Mouse (Mus musculus): ENCODE results near the gene Gpr84. TPM values are rescaled to one million over a fixed set of nuclear protein-coding genes. Genes with fewer than 3 reads are reported as not detected.

Gene Gpr84
- polyA plus RNA-seq, 1 experiment from 2014 or later, result 0.29 TPM

- ATAC-seq (ENCODE audit: low read depth) (no peak), DNase-seq (no peak)
- H3K36me3 ChIP-seq, result no peaks in the 10 kb centered on the region
- 58% methylated on average over 3 of the region's 3 CpGs for WGBS (ENCODE audit: insufficient replicate concordance)
- H3K9me3 ChIP-seq (replicated peaks), result no peaks in the 10 kb centered on the region
- no peak overlapping the region for H3K4me3 ChIP-seq (replicated peaks)
- H3K4me2 ChIP-seq, result no peak overlapping the region
- H3K27me3 ChIP-seq, result peaks cover 22% of the 10 kb centered on the region
- no peak overlapping the region for H3K9ac ChIP-seq
- H3K27ac ChIP-seq, result no peak overlapping the region
- peaks cover 62% of the 10 kb centered on the region for H3K4me1 ChIP-seq (replicated peaks)
Measured at GRCm38 (mm10) chr15:103335040-103335439, 24.6 kb upstream of the Gpr84 start.

GRCm38 (mm10) chr15:103334194-103334593 lies 23.8 kb upstream of the Gpr84 start:
- ATAC-seq (ENCODE audit: low read depth) (peak; percentile 27; the same call in 1 of the 2 replicates), DNase-seq (no peak)
- Histone ChIP-seq H3K4me2 (peak overlapping the region; percentile 31), H3K27me3 (peaks cover 15% of the 10 kb centered on the region), H3K4me3 (replicated peaks) (peak overlapping the region; percentile 23; the same call in 1 of the 2 replicates), H3K36me3 (no peaks in the 10 kb centered on the region), H3K4me1 (replicated peaks) (peaks cover 54% of the 10 kb centered on the region), H3K27ac (peak overlapping the region; percentile 53), H3K9me3 (replicated peaks) (no peaks in the 10 kb centered on the region), H3K9ac (no peak overlapping the region)
- 11% methylated on average over 2 of the region's 2 CpGs for WGBS (ENCODE audit: insufficient replicate concordance)

- peak; percentile 33; the same call in 1 of the 2 replicates for ATAC-seq (ENCODE audit: low read depth)
- H3K4me1 ChIP-seq (replicated peaks), result peaks cover 49% of the 10 kb centered on the region
- H3K36me3 ChIP-seq, result no peaks in the 10 kb centered on the region
- WGBS (ENCODE audit: insufficient replicate concordance), result 58% methylated on average over 5 of the region's 5 CpGs
- H3K4me3 ChIP-seq (replicated peaks), result peak overlapping the region; percentile 23
- DNase-seq, result no peak
- peak overlapping the region; percentile 31 for H3K4me2 ChIP-seq
- H3K9me3 ChIP-seq (replicated peaks), result no peaks in the 10 kb centered on the region
- peak overlapping the region; percentile 53 for H3K27ac ChIP-seq
- H3K9ac ChIP-seq, result peak overlapping the region; percentile 29; the same call in 1 of the 2 replicates
- peaks cover 10% of the 10 kb centered on the region for H3K27me3 ChIP-seq
Measured at GRCm38 (mm10) chr15:103333738-103334137, 23.3 kb upstream of the Gpr84 start.

GRCm38 (mm10) chr15:103333081-103333615 lies 22.7 kb upstream of the Gpr84 start:
- 36% methylated on average over 5 of the region's 5 CpGs for WGBS (ENCODE audit: insufficient replicate concordance)
- peak overlapping the region; percentile 31 for H3K4me2 ChIP-seq
- H3K27me3 ChIP-seq, result peaks cover 4% of the 10 kb centered on the region; the same call in 1 of the 2 replicates
- peak overlapping the region; percentile 23 for H3K4me3 ChIP-seq (replicated peaks)
- no peaks in the 10 kb centered on the region for H3K9me3 ChIP-seq (replicated peaks)
- H3K9ac ChIP-seq, result peak overlapping the region; percentile 29; the same call in 1 of the 2 replicates
- peak; percentile 18; the same call in 1 of the 2 replicates for ATAC-seq (ENCODE audit: low read depth)
- peaks cover 43% of the 10 kb centered on the region for H3K4me1 ChIP-seq (replicated peaks)
- no peaks in the 10 kb centered on the region for H3K36me3 ChIP-seq
- H3K27ac ChIP-seq, result peak overlapping the region; percentile 68
- no peak for DNase-seq

GRCm38 (mm10) chr15:103323455-103324247 lies 13.2 kb upstream of the Gpr84 start:
- peaks cover 45% of the 10 kb centered on the region for H3K4me1 ChIP-seq (replicated peaks)
- under 1% methylated on average over 40 of the region's 40 CpGs for WGBS (ENCODE audit: insufficient replicate concordance)
- peak overlapping the region; percentile 63 for H3K4me3 ChIP-seq (replicated peaks)
- H3K4me2 ChIP-seq, result peak overlapping the region; percentile 90
- H3K9ac ChIP-seq, result peak overlapping the region; percentile 67
- DNase-seq (peak; percentile 83), ATAC-seq (ENCODE audit: low read depth) (peak; percentile 95)
- H3K27ac ChIP-seq, result peak overlapping the region; percentile 75
- 0 out of 2 replicates have a peak, but pooled peaks cover 3% of the 10 kb centered on the region for H3K27me3 ChIP-seq
- no peaks in the 10 kb centered on the region for H3K9me3 ChIP-seq (replicated peaks)
- peaks cover 10% of the 10 kb centered on the region; the same call in 1 of the 2 replicates for H3K36me3 ChIP-seq

GRCm38 (mm10) chr15:103323070-103323454 lies 12.7 kb upstream of the Gpr84 start:
- DNase-seq, result peak; percentile 36
- 5% methylated on average over 17 of the region's 26 CpGs for WGBS (ENCODE audit: insufficient replicate concordance)
- peak overlapping the region; percentile 63 for H3K4me3 ChIP-seq (replicated peaks)
- H3K36me3 ChIP-seq, result peaks cover 15% of the 10 kb centered on the region; the same call in 1 of the 2 replicates
- H3K4me1 ChIP-seq (replicated peaks), result peaks cover 45% of the 10 kb centered on the region
- H3K27ac ChIP-seq, result peak overlapping the region; percentile 75; the same call in 1 of the 2 replicates
- no peaks in the 10 kb centered on the region for H3K9me3 ChIP-seq (replicated peaks)
- H3K9ac ChIP-seq, result peak overlapping the region; percentile 67
- 0 out of 2 replicates have a peak, but pooled peaks cover 3% of the 10 kb centered on the region for H3K27me3 ChIP-seq
- H3K4me2 ChIP-seq, result peak overlapping the region; percentile 90
- ATAC-seq (ENCODE audit: low read depth), result peak; percentile 51

- peaks cover 50% of the 10 kb centered on the region for H3K4me1 ChIP-seq (replicated peaks)
- 53% methylated on average over 4 of the region's 4 CpGs for WGBS (ENCODE audit: insufficient replicate concordance)
- ATAC-seq (ENCODE audit: low read depth), result no peak
- H3K27ac ChIP-seq, result no peak overlapping the region
- peak overlapping the region; percentile 90 for H3K4me2 ChIP-seq
- no peak for DNase-seq
- peak overlapping the region; percentile 67; the same call in 1 of the 2 replicates for H3K9ac ChIP-seq
- 0 out of 2 replicates have a peak, but pooled peaks cover 3% of the 10 kb centered on the region for H3K27me3 ChIP-seq
- peaks cover 20% of the 10 kb centered on the region; the same call in 1 of the 2 replicates for H3K36me3 ChIP-seq
- H3K4me3 ChIP-seq (replicated peaks), result peak overlapping the region; percentile 63
- H3K9me3 ChIP-seq (replicated peaks), result no peaks in the 10 kb centered on the region
Measured at GRCm38 (mm10) chr15:103322396-103322795, 12.0 kb upstream of the Gpr84 start.

- no peak overlapping the region for H3K4me3 ChIP-seq (replicated peaks)
- DNase-seq (no peak), ATAC-seq (ENCODE audit: low read depth) (no peak)
- WGBS (ENCODE audit: insufficient replicate concordance), result 67% methylated on average over 1 of the region's 1 CpGs
- H3K36me3 ChIP-seq, result peaks cover 20% of the 10 kb centered on the region; the same call in 1 of the 2 replicates
- no peak overlapping the region for H3K27ac ChIP-seq
- 0 out of 2 replicates have a peak, but pooled peaks cover 3% of the 10 kb centered on the region for H3K27me3 ChIP-seq
- H3K9ac ChIP-seq, result no peak overlapping the region
- no peak overlapping the region for H3K4me2 ChIP-seq
- peaks cover 54% of the 10 kb centered on the region for H3K4me1 ChIP-seq (replicated peaks)
- H3K9me3 ChIP-seq (replicated peaks), result no peaks in the 10 kb centered on the region
Measured at GRCm38 (mm10) chr15:103321076-103321475, 10.7 kb upstream of the Gpr84 start.

- Histone ChIP-seq H3K36me3 (peaks cover 30% of the 10 kb centered on the region; the same call in 1 of the 2 replicates), H3K9me3 (replicated peaks) (no peaks in the 10 kb centered on the region), H3K27me3 (0 out of 2 replicates have a peak, but pooled peaks cover 3% of the 10 kb centered on the region), H3K4me1 (replicated peaks) (peaks cover 63% of the 10 kb centered on the region), H3K9ac (no peak overlapping the region), H3K27ac (no peak overlapping the region), H3K4me2 (no peak overlapping the region), H3K4me3 (replicated peaks) (no peak overlapping the region)
- DNase-seq, result no peak
- ATAC-seq (ENCODE audit: low read depth), result no peak
- whole genome bisulfite sequencing (ENCODE audit: insufficient replicate concordance), result 51% methylated on average over 3 of the region's 3 CpGs
Measured at GRCm38 (mm10) chr15:103318201-103318816, 7.9 kb upstream of the Gpr84 start.

- H3K27me3 ChIP-seq, result 0 out of 2 replicates have a peak, but pooled peaks cover under 1% of the 10 kb centered on the region
- DNase-seq, result no peak
- H3K27ac ChIP-seq, result no peak overlapping the region
- ATAC-seq (ENCODE audit: low read depth), result no peak
- H3K9me3 ChIP-seq (replicated peaks), result no peaks in the 10 kb centered on the region
- no peak overlapping the region for H3K4me2 ChIP-seq
- H3K4me1 ChIP-seq (replicated peaks), result peaks cover 63% of the 10 kb centered on the region
- H3K36me3 ChIP-seq, result peaks cover 30% of the 10 kb centered on the region; the same call in 1 of the 2 replicates
- no peak overlapping the region for H3K4me3 ChIP-seq (replicated peaks)
- H3K9ac ChIP-seq, result no peak overlapping the region
- 68% methylated on average over 8 of the region's 8 CpGs for WGBS (ENCODE audit: insufficient replicate concordance)
Measured at GRCm38 (mm10) chr15:103317731-103318130, 7.3 kb upstream of the Gpr84 start.

- Histone ChIP-seq H3K4me2 (no peak overlapping the region), H3K9ac (no peak overlapping the region), H3K27ac (no peak overlapping the region), H3K27me3 (no peaks in the 10 kb centered on the region), H3K36me3 (peaks cover 30% of the 10 kb centered on the region; the same call in 1 of the 2 replicates), H3K9me3 (replicated peaks) (no peaks in the 10 kb centered on the region), H3K4me1 (replicated peaks) (peaks cover 63% of the 10 kb centered on the region), H3K4me3 (replicated peaks) (no peak overlapping the region)
- ATAC-seq (ENCODE audit: low read depth) (no peak), DNase-seq (no peak)
Measured at GRCm38 (mm10) chr15:103317120-103317519, 6.7 kb upstream of the Gpr84 start.

Measured in liver, embryonic 13.5 days (tissue).